Mouse (Mus musculus) MEL (cell line): ENCODE measurements at regions not wholly inside any gene's neighbourhood (a gene's known extent, or its start where the extent isn't known, plus 50 kb on each side); places are given as distances from the start of the nearest gene placed in this dataset.

Source experiments
- DNase-seq: peaks from one replicate; pipeline ENCODE4 v3.0.0; 2011; ENCODE audit warnings: low read depth, low spot score
- H3K27ac ChIP-seq: 2 replicates; pipeline ENCODE4 v1.5.1; 2012; ENCODE audit warnings: low read depth, mild to moderate bottlenecking, control low read depth, low read length, moderate library complexity; ENCODE audit not compliant: control insufficient read depth
- H3K27me3 ChIP-seq, 2 experiments: fragments of 150-350 bp in 1 of 2; sonication (generic) in 1 of 2; 2 replicates each; pipeline ENCODE4 v1.6.1; 2012; ENCODE audit warnings: low read length in 2 of 2, mild to moderate bottlenecking in 2 of 2, improper control_type of control experiment in 1 of 2, moderate library complexity in 1 of 2; ENCODE audit not compliant: insufficient read depth in 2 of 2, control insufficient read depth in 1 of 2
- H3K36me3 ChIP-seq, 2 experiments: 2 replicates each; pipeline ENCODE4 v1.6.1; 2012 to 2014; ENCODE audit warnings: low read length in 2 of 2, improper control_type of control experiment in 1 of 2, inconsistent platforms in 1 of 2, mild to moderate bottlenecking in 1 of 2; ENCODE audit not compliant: insufficient read depth in 2 of 2, control insufficient read depth in 1 of 2
- H3K4me1 ChIP-seq, 2 experiments: fragments of 150-350 bp in 1 of 2; sonication (generic) in 1 of 2; 2 replicates each; pipeline ENCODE4 v1.6.1; 2012; ENCODE audit warnings: low read length in 2 of 2, improper control_type of control experiment in 1 of 2, mild to moderate bottlenecking in 1 of 2; ENCODE audit not compliant: insufficient read depth in 2 of 2, control insufficient read depth in 1 of 2
- H3K4me3 ChIP-seq, 2 experiments: fragments of 150-350 bp in 1 of 2; sonication (generic) in 1 of 2; 2 replicates each; pipeline ENCODE4 v1.5.1; 2012; ENCODE audit warnings: low read depth in 2 of 2, low read length in 2 of 2, mild to moderate bottlenecking in 2 of 2, moderate library complexity in 2 of 2, control low read depth in 1 of 2, improper control_type of control experiment in 1 of 2; ENCODE audit not compliant: control insufficient read depth in 1 of 2, insufficient read depth in 1 of 2
- H3K79me2 ChIP-seq: 2 replicates; pipeline ENCODE4 v1.6.1; 2012; ENCODE audit warnings: mild to moderate bottlenecking, low read length, moderate library complexity; ENCODE audit not compliant: control insufficient read depth, poor library complexity, insufficient read depth
- H3K9ac ChIP-seq: 2 replicates; pipeline ENCODE4 v1.6.1; 2012; ENCODE audit warnings: low read depth, mild to moderate bottlenecking, control low read depth, low read length, moderate library complexity; ENCODE audit not compliant: control insufficient read depth, poor library complexity, severe bottlenecking
- H3K9me3 ChIP-seq: fragments of 150-350 bp; sonication (generic); replicated peaks from 2 replicates; pipeline ENCODE4 v1.6.1; 2012; ENCODE audit warnings: mild to moderate bottlenecking, low read length, improper control_type of control experiment, moderate library complexity; ENCODE audit not compliant: insufficient read depth
- BHLHE40 ChIP-seq: IDR thresholded peaks from 2 replicates; pipeline ENCODE4 v1.6.1; 2012; ENCODE audit warnings: low read depth, mild to moderate bottlenecking, inconsistent platforms, low read length, improper control_type of control experiment, borderline replicate concordance
- CTCF ChIP-seq, 3 experiments: IDR thresholded peaks in 2 of 3; conservative IDR thresholded peaks in 1 of 3; 2 replicates each; pipeline ENCODE4 v1.5.1; 2011 to 2012; ENCODE audit warnings: low read length in 3 of 3, low read depth in 2 of 3, mild to moderate bottlenecking in 2 of 3, improper control_type of control experiment in 1 of 3, inconsistent platforms in 1 of 3, mixed read lengths in 1 of 3, moderate library complexity in 1 of 3; ENCODE audit not compliant: control insufficient read depth in 1 of 3, insufficient read depth in 1 of 3, poor library complexity in 1 of 3, severe bottlenecking in 1 of 3
- ETS1 ChIP-seq: IDR thresholded peaks from 2 replicates; pipeline ENCODE4 v1.6.1; 2012; ENCODE audit warnings: low read depth, mild to moderate bottlenecking, inconsistent platforms, low read length, improper control_type of control experiment, moderate library complexity
- HCFC1 ChIP-seq: IDR thresholded peaks from 2 replicates; pipeline ENCODE4 v1.6.1; 2012; ENCODE audit warnings: low read depth, mild to moderate bottlenecking, inconsistent platforms, low read length, improper control_type of control experiment, moderate library complexity
- MAZ ChIP-seq: IDR thresholded peaks from 2 replicates; pipeline ENCODE4 v1.6.1; 2012; ENCODE audit warnings: low read depth, mild to moderate bottlenecking, inconsistent platforms, low read length, improper control_type of control experiment
- NELFE ChIP-seq: IDR thresholded peaks from 2 replicates; pipeline ENCODE4 v1.6.1; 2011; ENCODE audit warnings: low read depth, low read length, improper control_type of control experiment
- POLR2AphosphoS2 ChIP-seq: IDR thresholded peaks from 2 replicates; pipeline ENCODE4 v1.6.1; 2011; ENCODE audit warnings: low read length, improper control_type of control experiment
- RAD21 ChIP-seq: IDR thresholded peaks from 2 replicates; pipeline ENCODE4 v1.6.1; 2011; ENCODE audit warnings: mild to moderate bottlenecking, low read depth, low read length, improper control_type of control experiment
- RCOR1 ChIP-seq: IDR thresholded peaks from 2 replicates; pipeline ENCODE4 v1.6.1; 2012; ENCODE audit warnings: low read depth, mild to moderate bottlenecking, inconsistent platforms, low read length, improper control_type of control experiment
- SMC3 ChIP-seq: IDR thresholded peaks from 2 replicates; pipeline ENCODE4 v1.6.1; 2011; ENCODE audit warnings: low read depth, low read length, improper control_type of control experiment
- TCF12 ChIP-seq: IDR thresholded peaks from 2 replicates; pipeline ENCODE4 v1.6.1; 2014; ENCODE audit warnings: low read depth, mild to moderate bottlenecking, inconsistent platforms, low read length, improper control_type of control experiment, moderate library complexity
- USF1 ChIP-seq: IDR thresholded peaks from 2 replicates; pipeline ENCODE4 v1.6.1; 2014; ENCODE audit warnings: low read depth, mild to moderate bottlenecking, inconsistent platforms, low read length, improper control_type of control experiment, moderate library complexity
- USF2 ChIP-seq, 2 experiments: IDR thresholded peaks; 2 replicates each; pipeline ENCODE4 v1.6.1; 2011 to 2012; ENCODE audit warnings: improper control_type of control experiment in 2 of 2, low read length in 2 of 2, borderline replicate concordance in 1 of 2, inconsistent platforms in 1 of 2, low read depth in 1 of 2, mild to moderate bottlenecking in 1 of 2; ENCODE audit not compliant: insufficient read depth in 1 of 2
- ZC3H11A ChIP-seq: IDR thresholded peaks from 2 replicates; pipeline ENCODE4 v1.6.1; 2012; ENCODE audit warnings: low read depth, mild to moderate bottlenecking, inconsistent platforms, low read length, improper control_type of control experiment
- ZNF384 ChIP-seq: IDR thresholded peaks from 2 replicates; pipeline ENCODE4 v1.6.1; 2012; ENCODE audit warnings: low read depth, mild to moderate bottlenecking, inconsistent platforms, low read length, improper control_type of control experiment

- Histone ChIP-seq H3K9ac (no peak overlapping the region), H3K4me3 (no peak overlapping the region), H3K27me3 (no peaks in the 10 kb centered on the region), H3K4me1 (no peaks in the 10 kb centered on the region), H3K9me3 (no peaks in the 10 kb centered on the region), H3K36me3 (no peaks in the 10 kb centered on the region), H3K79me2 (no peaks in the 10 kb centered on the region), H3K27ac (no peak overlapping the region)
- no peak for TF ChIP-seq RCOR1
- no peak for TF ChIP-seq POLR2AphosphoS2
- no peak for DNase-seq
Observed at GRCm38 (mm10) chr5:10600774-10601173, 346.8 kb upstream of the Gm8871 start.

GRCm38 (mm10) chr5:10633176-10633575, 314.4 kb upstream of the Gm8871 start:
- no peaks in the 10 kb centered on the region for H3K4me1 ChIP-seq
- no peaks in the 10 kb centered on the region for H3K79me2 ChIP-seq
- no peak overlapping the region for H3K4me3 ChIP-seq
- no peaks in the 10 kb centered on the region for H3K36me3 ChIP-seq
- TF ChIP-seq CTCF (IDR thresholded peaks at IDR 0.05 in 2 of 3, conservative IDR thresholded peaks at IDR 0.05 in 1 of 3; ENCODE audit: control insufficient read depth in 1 of 3, insufficient read depth in 1 of 3, low read depth in 2 of 3, low read length in 3 of 3, poor library complexity in 1 of 3, severe bottlenecking in 1 of 3): peak in 2 of 3 experiments; percentile 33 to 50; a peak in 3 of 6 replicates
- no peak for TF ChIP-seq ZNF384
- TF ChIP-seq ZC3H11A: peak; percentile 30; the same call in 1 of the 2 replicates
- TF ChIP-seq SMC3: peak; percentile 43
- peak; percentile 60 for TF ChIP-seq RAD21
- H3K9ac ChIP-seq: no peak overlapping the region
- H3K27me3 ChIP-seq: no peaks in the 10 kb centered on the region
- H3K9me3 ChIP-seq: no peaks in the 10 kb centered on the region
- no peak overlapping the region for H3K27ac ChIP-seq
- peak; percentile 13 for DNase-seq

- no peak overlapping the region for H3K9ac ChIP-seq
- H3K4me1 ChIP-seq: no peaks in the 10 kb centered on the region
- DNase-seq: peak; percentile 53
- no peaks in the 10 kb centered on the region for H3K9me3 ChIP-seq
- H3K79me2 ChIP-seq: no peaks in the 10 kb centered on the region
- H3K27me3 ChIP-seq: no peaks in the 10 kb centered on the region
- H3K27ac ChIP-seq: no peak overlapping the region
- no peak for TF ChIP-seq USF2 (IDR thresholded peaks at IDR 0.05; ENCODE audit: borderline replicate concordance in 1 of 2, insufficient read depth in 1 of 2, low read depth in 1 of 2, low read length in 2 of 2)
- no peak for TF ChIP-seq ETS1
- peak in 2 of 3 experiments; percentile 37 to 70; a peak in 4 of 6 replicates for TF ChIP-seq CTCF (IDR thresholded peaks at IDR 0.05 in 2 of 3, conservative IDR thresholded peaks at IDR 0.05 in 1 of 3; ENCODE audit: control insufficient read depth in 1 of 3, insufficient read depth in 1 of 3, low read depth in 2 of 3, low read length in 3 of 3, poor library complexity in 1 of 3, severe bottlenecking in 1 of 3)
- TF ChIP-seq ZC3H11A: peak; percentile 54
- no peak for TF ChIP-seq RCOR1
- TF ChIP-seq SMC3: peak; percentile 72
- TF ChIP-seq TCF12: no peak
- no peak for TF ChIP-seq USF1
- no peak for TF ChIP-seq BHLHE40
- TF ChIP-seq HCFC1: no peak
- no peak for TF ChIP-seq MAZ
- TF ChIP-seq NELFE: no peak
- peak; percentile 87 for TF ChIP-seq RAD21
- no peak overlapping the region for H3K4me3 ChIP-seq
- no peaks in the 10 kb centered on the region for H3K36me3 ChIP-seq
Observed at GRCm38 (mm10) chr5:10648075-10648474, 299.5 kb upstream of the Gm8871 start.
